Mouse (Mus musculus): ENCODE measurements around the gene 4933411K16Rik.

- TF ChIP-seq CTCF (IDR thresholded peaks at IDR 0.05; ENCODE audit: control insufficient read depth, insufficient read depth, insufficient read length), result no peak
- TF ChIP-seq MYOD1 (IDR thresholded peaks at IDR 0.05; ENCODE audit: control insufficient read depth, insufficient read length, low read depth), result no peak
- no peak for TF ChIP-seq USF1 (IDR thresholded peaks at IDR 0.05; ENCODE audit: low read depth)
These were observed 41.6 kb upstream of the 4933411K16Rik start for GRCm38 (mm10) chr19:42010436-42010835.
